Mouse (Mus musculus): ENCODE measurements at regions not wholly inside any gene's neighbourhood (a gene's known extent, or its start where the extent isn't known, plus 50 kb on each side); places are given as distances from the start of the nearest gene placed in this dataset.

GRCm38 (mm10) chr1:61074127-61074526 is 96.4 kb downstream of the Icos start:
- TF ChIP-seq EP300 (IDR thresholded peaks at IDR 0.05) (no peak), CTCF (IDR thresholded peaks at IDR 0.05) (no peak)

Measured in lung, postnatal 0 days (tissue).